Mouse (Mus musculus) adipocyte (in vitro differentiated cells): Measurements from ENCODE around the gene Ints11.

Experiments used
- DNase-seq: peaks from one replicate; pipeline ENCODE4 v3.0.0-alpha.2; 2016; ENCODE audit warnings: low spot score

The Ints11 gene

GRCm38 (mm10) chr4:155848434-155849095, 20.8 kb upstream of the Ints11 start:
- DNase-seq, result peak; percentile 31

DNA sequence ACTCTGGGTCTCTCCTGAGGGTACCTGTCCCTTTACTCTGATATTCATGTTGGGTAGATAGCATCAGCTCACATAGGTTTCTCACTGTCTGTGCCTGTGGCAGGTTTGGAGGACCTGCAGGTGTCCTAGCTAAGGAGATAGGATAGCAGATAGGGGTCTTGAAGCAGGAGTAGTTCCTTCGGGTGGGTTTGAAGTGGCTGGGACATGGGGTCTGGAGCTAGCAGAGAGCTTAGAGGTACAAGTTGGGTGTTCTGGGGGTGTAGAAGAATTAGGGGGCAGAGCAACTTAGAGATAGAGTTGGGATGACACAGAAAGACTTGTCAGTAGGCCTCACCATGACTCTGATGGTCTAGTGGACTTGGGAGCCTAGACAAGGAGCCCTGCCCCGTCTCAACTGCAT, 20.0 kb upstream of the Ints11 start:
- no peak for DNase-seq

DNA sequence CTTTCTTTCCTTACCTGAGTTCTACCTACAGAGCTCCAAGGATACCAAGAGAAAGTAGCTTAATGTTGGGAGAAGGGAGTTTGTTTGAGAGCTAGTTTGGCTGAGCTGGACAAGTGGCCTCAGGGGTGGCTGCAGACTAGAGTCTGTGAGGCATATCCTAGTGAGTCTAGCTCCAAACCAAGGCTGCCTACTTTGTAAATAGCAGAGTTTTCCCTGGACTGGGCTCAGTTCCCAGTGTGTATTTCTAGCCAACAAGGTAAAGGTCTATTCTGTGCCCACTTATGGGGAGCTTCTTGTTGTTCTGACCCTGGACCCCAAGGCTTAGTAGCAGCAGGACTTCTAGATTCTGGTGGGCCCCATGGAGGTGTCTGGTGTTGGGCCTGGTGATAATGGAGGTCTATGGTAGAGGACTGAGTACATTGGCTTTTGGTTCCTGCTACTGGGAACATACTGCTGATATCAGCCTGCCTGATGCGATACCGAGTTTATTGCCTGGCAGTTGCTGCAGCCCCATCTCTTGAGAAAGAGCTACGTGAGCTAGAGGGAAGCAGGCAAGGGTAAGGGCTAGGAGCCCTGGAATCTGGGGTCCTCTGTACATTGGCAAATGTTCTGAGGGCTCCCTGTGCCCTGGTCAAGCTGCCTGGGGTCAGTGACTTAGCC, 19.4 kb upstream of the Ints11 start:
- DNase-seq, result no peak

- no peak for DNase-seq
Measured at GRCm38 (mm10) chr4:155851368-155851767, 18.0 kb upstream of the Ints11 start.

DNA sequence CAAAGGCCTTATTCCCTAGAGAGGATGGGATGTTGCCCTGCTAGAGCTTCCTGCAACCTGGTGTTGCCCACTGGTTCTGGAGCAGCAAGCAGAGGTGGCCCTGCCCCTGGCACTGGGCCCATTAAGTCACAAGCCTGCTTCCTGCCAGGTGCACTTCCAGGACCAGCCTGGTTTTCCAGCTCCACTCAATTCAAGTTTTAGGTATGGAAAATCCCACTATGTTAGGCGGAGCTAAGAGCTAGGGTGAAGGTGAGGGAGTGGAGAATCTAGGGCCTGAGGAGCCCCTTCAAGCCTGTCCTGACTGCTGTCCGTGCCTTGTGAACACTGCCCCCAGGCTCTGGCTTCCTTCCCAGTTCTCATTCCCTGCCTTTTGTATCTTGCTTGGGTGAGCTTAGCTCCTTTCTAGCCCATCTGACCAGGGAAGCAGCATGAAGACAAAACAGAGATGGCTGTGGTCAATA, 17.4 kb upstream of the Ints11 start:
- DNase-seq, result no peak

- no peak for DNase-seq
Measured at GRCm38 (mm10) chr4:155853421-155853820, 15.9 kb upstream of the Ints11 start.

DNA sequence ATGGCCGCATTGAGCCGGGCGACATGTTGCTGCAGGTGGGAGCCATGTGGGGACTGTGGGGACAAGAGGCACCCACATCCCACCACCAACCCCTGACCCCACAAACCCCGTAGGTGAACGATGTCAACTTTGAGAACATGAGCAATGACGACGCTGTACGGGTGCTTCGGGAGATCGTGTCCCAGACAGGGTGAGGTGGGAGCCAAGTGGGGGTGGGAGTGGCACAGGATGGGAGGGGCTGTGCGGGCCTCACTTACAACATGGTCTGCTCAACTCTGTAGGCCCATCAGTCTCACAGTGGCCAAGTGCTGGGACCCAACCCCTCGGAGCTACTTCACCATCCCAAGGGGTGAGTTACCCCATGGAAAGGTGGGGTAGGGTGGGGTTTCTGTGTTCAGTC, 14.4 kb upstream of the Ints11 start:
- DNase-seq, result no peak

GRCm38 (mm10) chr4:155856071-155856470, 13.3 kb upstream of the Ints11 start:
- DNase-seq, result no peak

GRCm38 (mm10) chr4:155856881-155857280, 12.5 kb upstream of the Ints11 start:
- DNase-seq, result no peak

DNA sequence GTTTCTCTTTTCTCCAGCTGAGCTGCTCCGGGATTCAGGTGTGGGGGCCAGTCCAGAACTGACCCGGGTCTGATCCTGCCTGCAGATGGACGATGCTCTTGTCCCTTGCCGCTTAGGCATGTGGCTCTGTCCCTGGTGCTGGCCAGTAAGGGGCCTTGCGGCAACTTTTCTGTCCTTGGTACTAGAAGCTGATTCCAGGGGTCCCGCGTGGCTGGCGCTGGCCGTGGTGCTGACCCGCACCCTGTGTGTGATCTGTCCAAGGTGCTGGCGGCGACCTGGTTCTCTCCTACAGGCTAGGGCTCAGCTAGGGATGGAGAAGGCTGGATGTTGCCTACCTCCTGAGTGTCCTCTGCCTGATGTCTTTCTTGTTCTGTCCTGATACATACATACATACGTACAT, 10.0 kb upstream of the Ints11 start:
- no peak for DNase-seq

DNA sequence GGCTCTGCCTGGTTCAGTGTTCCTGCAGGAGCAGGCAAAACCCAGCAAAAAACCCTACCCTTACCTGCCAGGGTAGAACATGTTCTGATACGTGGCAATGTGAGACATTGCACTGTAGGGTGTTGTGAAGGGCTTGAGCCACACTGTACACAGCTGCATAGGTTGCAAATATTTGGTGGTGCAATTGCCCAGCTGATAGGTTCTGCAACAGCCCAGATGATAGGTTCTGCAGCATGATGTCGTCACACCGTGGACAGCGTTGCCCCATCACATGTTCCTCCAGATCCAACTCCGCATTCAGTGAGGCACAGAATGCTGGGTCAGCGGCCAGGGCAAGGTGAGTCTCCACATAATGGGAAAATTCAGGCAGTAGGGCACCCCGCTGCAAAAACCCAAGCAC, 7.6 kb upstream of the Ints11 start:
- DNase-seq, result no peak

DNA sequence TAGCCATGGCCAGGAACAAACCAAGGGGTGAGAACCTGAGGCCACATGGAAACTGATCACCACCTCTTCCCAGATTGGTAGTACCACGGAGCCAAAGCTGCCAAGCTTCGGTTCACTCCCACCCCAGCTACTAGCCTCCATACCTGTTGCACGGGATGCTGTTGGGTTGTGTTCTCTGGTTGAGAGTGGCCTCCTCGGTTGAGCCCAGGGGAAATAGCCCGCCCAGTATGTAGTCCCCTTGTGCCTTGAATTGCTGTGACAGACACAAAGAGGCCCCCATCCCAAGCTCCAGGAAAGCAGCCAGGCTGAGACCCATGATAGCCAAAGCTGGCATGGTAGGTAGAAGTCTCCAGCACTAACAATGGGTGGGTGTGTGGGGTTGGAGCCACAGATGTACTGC, 6.3 kb upstream of the Ints11 start, which contains the start of gene Tas1r3:
Gene Tas1r3, minus strand, starts transcription at position 362 of the 400 bp plus-strand sequence.
- no peak for DNase-seq

DNA sequence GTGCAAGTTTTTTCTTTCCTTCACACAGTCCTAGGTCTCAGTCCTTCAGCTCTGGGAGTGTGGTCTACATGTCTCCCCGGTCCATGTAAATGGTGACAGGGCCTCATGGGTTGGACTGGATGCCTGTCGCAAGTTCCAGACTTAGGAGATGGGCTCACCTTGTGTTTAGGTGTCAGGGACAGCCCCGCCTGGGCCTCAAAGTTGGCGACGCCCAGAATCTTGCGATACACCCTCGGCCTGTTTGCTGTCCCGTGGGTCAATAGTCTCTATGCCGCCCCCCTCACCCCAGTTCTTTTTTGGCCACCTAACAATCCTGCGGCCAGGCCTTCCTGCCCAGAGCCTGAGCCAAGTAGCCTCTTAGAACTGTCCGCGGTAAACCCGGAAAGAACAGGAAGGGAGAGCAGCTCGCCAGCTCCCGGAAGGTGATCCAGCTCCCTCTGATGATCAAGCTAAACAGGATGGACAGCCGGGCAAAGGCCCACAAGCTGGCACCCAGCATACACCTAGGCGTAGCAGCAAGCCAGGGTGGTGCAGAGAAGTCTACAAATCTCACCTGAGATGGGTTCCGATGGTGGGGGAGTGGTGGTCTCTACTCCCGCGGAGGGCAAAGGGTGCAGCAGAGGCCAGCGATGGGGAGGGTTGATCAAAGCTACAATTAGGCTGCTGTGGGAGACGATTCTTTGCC, 590 bp upstream of the Ints11 start:
- DNase-seq, result peak; percentile 49

GRCm38 (mm10) chr4:155871404-155871803, 2.1 kb downstream of the Ints11 start:
- no peak for DNase-seq

GRCm38 (mm10) chr4:155883587-155883986, 14.2 kb downstream of the Ints11 start:
- no peak for DNase-seq

DNA sequence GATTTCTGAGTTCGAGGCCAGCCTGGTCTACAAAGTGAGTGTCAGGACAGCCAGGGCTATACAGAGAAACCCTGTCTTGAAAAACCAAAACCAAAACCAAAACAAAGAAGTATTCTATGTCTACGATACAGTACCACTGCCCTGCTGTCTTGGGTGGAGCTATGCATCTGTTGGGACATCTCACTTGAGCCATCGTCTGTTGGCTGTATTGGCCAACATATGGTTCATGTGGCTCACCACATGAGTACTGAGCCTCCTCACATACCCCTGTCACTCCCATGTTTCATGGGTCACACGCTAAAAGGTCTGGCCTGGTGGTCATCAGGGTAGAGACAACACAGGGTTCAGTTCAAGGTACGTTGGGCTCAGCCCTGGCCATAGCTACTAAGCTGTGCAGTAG, 17.0 kb downstream of the Ints11 start:
- DNase-seq, result no peak

GRCm38 (mm10) chr4:155887674-155888073, 18.3 kb downstream of the Ints11 start:
- DNase-seq, result no peak

DNA sequence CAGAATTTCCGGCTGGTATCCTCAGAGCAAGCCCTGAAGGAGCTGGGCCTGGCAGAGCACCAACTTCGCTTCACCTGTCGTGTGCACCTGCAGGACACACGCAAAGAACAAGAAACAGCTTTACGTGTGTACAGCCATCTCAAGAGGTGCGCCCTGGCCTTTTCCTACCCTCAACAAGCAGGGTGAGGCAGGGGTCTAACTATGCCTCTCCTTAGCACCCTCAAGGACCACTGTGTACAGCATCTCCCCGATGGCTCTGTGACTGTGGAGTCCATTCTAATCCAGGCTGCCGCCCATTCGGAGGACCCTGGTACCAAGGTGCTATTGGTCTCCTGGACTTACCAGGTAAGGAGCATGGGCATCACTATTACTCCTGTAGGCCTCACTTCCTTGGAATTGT, 18.8 kb downstream of the Ints11 start:
- no peak for DNase-seq

GRCm38 (mm10) chr4:155889316-155889715, 20.0 kb downstream of the Ints11 start:
- DNase-seq, result no peak

- no peak for DNase-seq
Measured at GRCm38 (mm10) chr4:155891011-155891471, 21.7 kb downstream of the Ints11 start.

GRCm38 (mm10) chr4:155891551-155892001, 22.2 kb downstream of the Ints11 start, which contains the start of the genes Pusl1 and Acap3:
Gene Pusl1 (minus strand): TSS chr4:155891781.
Gene Acap3 (plus strand): TSS chr4:155891822.
- DNase-seq, result peak; percentile 92

GRCm38 (mm10) chr4:155892017-155892416, 22.7 kb downstream of the Ints11 start:
- DNase-seq, result peak; percentile 79
